Mouse (Mus musculus) MEL (cell line): Measurements from ENCODE around the gene Wnt6. TPM values are rescaled to one million over a fixed set of nuclear protein-coding genes. Genes with fewer than 3 reads are reported as not detected.

Experiments used
- DNase-seq: peaks from one replicate; pipeline ENCODE4 v3.0.0; 2011; ENCODE audit warnings: low read depth, low spot score
- H3K27ac ChIP-seq: 2 replicates; pipeline ENCODE4 v1.5.1; 2012; ENCODE audit warnings: low read depth, mild to moderate bottlenecking, control low read depth, low read length, moderate library complexity; ENCODE audit not compliant: control insufficient read depth
- H3K27me3 ChIP-seq, 2 experiments: fragments of 150-350 bp in 1 of 2; sonication (generic) in 1 of 2; 2 replicates each; pipeline ENCODE4 v1.6.1; 2012; ENCODE audit warnings: low read length in 2 of 2, mild to moderate bottlenecking in 2 of 2, improper control_type of control experiment in 1 of 2, moderate library complexity in 1 of 2; ENCODE audit not compliant: insufficient read depth in 2 of 2, control insufficient read depth in 1 of 2
- H3K36me3 ChIP-seq, 2 experiments: 2 replicates each; pipeline ENCODE4 v1.6.1; 2012 to 2014; ENCODE audit warnings: low read length in 2 of 2, improper control_type of control experiment in 1 of 2, inconsistent platforms in 1 of 2, mild to moderate bottlenecking in 1 of 2; ENCODE audit not compliant: insufficient read depth in 2 of 2, control insufficient read depth in 1 of 2
- H3K4me1 ChIP-seq, 2 experiments: fragments of 150-350 bp in 1 of 2; sonication (generic) in 1 of 2; 2 replicates each; pipeline ENCODE4 v1.6.1; 2012; ENCODE audit warnings: low read length in 2 of 2, improper control_type of control experiment in 1 of 2, mild to moderate bottlenecking in 1 of 2; ENCODE audit not compliant: insufficient read depth in 2 of 2, control insufficient read depth in 1 of 2
- H3K4me3 ChIP-seq, 2 experiments: fragments of 150-350 bp in 1 of 2; sonication (generic) in 1 of 2; 2 replicates each; pipeline ENCODE4 v1.5.1; 2012; ENCODE audit warnings: low read depth in 2 of 2, low read length in 2 of 2, mild to moderate bottlenecking in 2 of 2, moderate library complexity in 2 of 2, control low read depth in 1 of 2, improper control_type of control experiment in 1 of 2; ENCODE audit not compliant: control insufficient read depth in 1 of 2, insufficient read depth in 1 of 2
- H3K79me2 ChIP-seq: 2 replicates; pipeline ENCODE4 v1.6.1; 2012; ENCODE audit warnings: mild to moderate bottlenecking, low read length, moderate library complexity; ENCODE audit not compliant: control insufficient read depth, poor library complexity, insufficient read depth
- H3K9ac ChIP-seq: 2 replicates; pipeline ENCODE4 v1.6.1; 2012; ENCODE audit warnings: low read depth, mild to moderate bottlenecking, control low read depth, low read length, moderate library complexity; ENCODE audit not compliant: control insufficient read depth, poor library complexity, severe bottlenecking
- H3K9me3 ChIP-seq: fragments of 150-350 bp; sonication (generic); replicated peaks from 2 replicates; pipeline ENCODE4 v1.6.1; 2012; ENCODE audit warnings: mild to moderate bottlenecking, low read length, improper control_type of control experiment, moderate library complexity; ENCODE audit not compliant: insufficient read depth
- BHLHE40 ChIP-seq: IDR thresholded peaks from 2 replicates; pipeline ENCODE4 v1.6.1; 2012; ENCODE audit warnings: low read depth, mild to moderate bottlenecking, inconsistent platforms, low read length, improper control_type of control experiment, borderline replicate concordance
- CTCF ChIP-seq, 3 experiments: IDR thresholded peaks in 2 of 3; conservative IDR thresholded peaks in 1 of 3; 2 replicates each; pipeline ENCODE4 v1.5.1; 2011 to 2012; ENCODE audit warnings: low read length in 3 of 3, low read depth in 2 of 3, mild to moderate bottlenecking in 2 of 3, improper control_type of control experiment in 1 of 3, inconsistent platforms in 1 of 3, mixed read lengths in 1 of 3, moderate library complexity in 1 of 3; ENCODE audit not compliant: control insufficient read depth in 1 of 3, insufficient read depth in 1 of 3, poor library complexity in 1 of 3, severe bottlenecking in 1 of 3
- ELF1 ChIP-seq: IDR thresholded peaks from 2 replicates; pipeline ENCODE4 v1.6.1; 2014; ENCODE audit warnings: low read depth, mild to moderate bottlenecking, inconsistent platforms, low read length, improper control_type of control experiment, moderate library complexity
- GATA1 ChIP-seq: IDR thresholded peaks from 2 replicates; pipeline ENCODE4 v1.6.1; 2011; ENCODE audit warnings: low read depth, low read length, improper control_type of control experiment
- MAX ChIP-seq: IDR thresholded peaks from 2 replicates; pipeline ENCODE4 v1.6.1; 2011; ENCODE audit warnings: low read length, improper control_type of control experiment
- MYB ChIP-seq: IDR thresholded peaks from 2 replicates; pipeline ENCODE4 v1.6.1; 2011; ENCODE audit warnings: mild to moderate bottlenecking, low read depth, low read length, improper control_type of control experiment
- NELFE ChIP-seq: IDR thresholded peaks from 2 replicates; pipeline ENCODE4 v1.6.1; 2011; ENCODE audit warnings: low read depth, low read length, improper control_type of control experiment
- NRF1 ChIP-seq: IDR thresholded peaks from 2 replicates; pipeline ENCODE4 v1.6.1; 2014; ENCODE audit warnings: low read depth, mild to moderate bottlenecking, inconsistent platforms, low read length, improper control_type of control experiment, moderate library complexity; ENCODE audit not compliant: poor library complexity, insufficient read depth, severe bottlenecking
- RAD21 ChIP-seq: IDR thresholded peaks from 2 replicates; pipeline ENCODE4 v1.6.1; 2011; ENCODE audit warnings: mild to moderate bottlenecking, low read depth, low read length, improper control_type of control experiment
- SIN3A ChIP-seq: IDR thresholded peaks from 2 replicates; pipeline ENCODE4 v1.6.1; 2012; ENCODE audit warnings: low read length, improper control_type of control experiment, inconsistent platforms
- TBP ChIP-seq: IDR thresholded peaks from 2 replicates; pipeline ENCODE4 v1.8.0; 2011; ENCODE audit warnings: low read depth, low read length, improper control_type of control experiment
- UBTF ChIP-seq: IDR thresholded peaks from 2 replicates; pipeline ENCODE4 v1.6.1; 2012; ENCODE audit warnings: low read depth, mild to moderate bottlenecking, inconsistent platforms, low read length, improper control_type of control experiment, moderate library complexity, borderline replicate concordance; ENCODE audit not compliant: insufficient read depth
- USF1 ChIP-seq: IDR thresholded peaks from 2 replicates; pipeline ENCODE4 v1.6.1; 2014; ENCODE audit warnings: low read depth, mild to moderate bottlenecking, inconsistent platforms, low read length, improper control_type of control experiment, moderate library complexity
- ZMIZ1 ChIP-seq: IDR thresholded peaks from 2 replicates; pipeline ENCODE4 v1.6.1; 2012; ENCODE audit warnings: low read depth, mild to moderate bottlenecking, inconsistent platforms, low read length, improper control_type of control experiment, moderate library complexity
- ZNF384 ChIP-seq: IDR thresholded peaks from 2 replicates; pipeline ENCODE4 v1.6.1; 2012; ENCODE audit warnings: low read depth, mild to moderate bottlenecking, inconsistent platforms, low read length, improper control_type of control experiment
- polyA plus RNA-seq, 2 experiments: library from polyadenylated mRNA; stranded (reverse) in 1 of 2; unstranded in 1 of 2; fragments of >175 nt in 1 of 2; fragments of >200 nt in 1 of 2; gene quantifications; 2 replicates each; pipeline versions ENCODE4 v1.2.1 to v1.2.4; 2012; ENCODE audit warnings: low replicate concordance in 2 of 2, low read depth in 1 of 2; ENCODE audit not compliant: insufficient read length in 2 of 2, insufficient read depth in 1 of 2, missing spikeins in 1 of 2
- total RNA-seq: library from RNA; depleted of rRNA; stranded (reverse); fragments of 300-350 nt; gene quantifications from 2 replicates; pipeline ENCODE4 v1.2.3, GENCODE M21; 2012

The Wnt6 gene
- total and polyA plus RNA-seq, 3 experiments, result not detected

GRCm38 (mm10) chr1:74792831-74793660 is 21.4 kb downstream of the Wnt6 start:
- H3K4me3 ChIP-seq, result no peak overlapping the region
- no peak for DNase-seq
- H3K9me3 ChIP-seq, result no peaks in the 10 kb centered on the region
- H3K27me3 ChIP-seq, result no peaks in the 10 kb centered on the region
- H3K27ac ChIP-seq, result no peak overlapping the region
- H3K79me2 ChIP-seq, result no peaks in the 10 kb centered on the region
- H3K4me1 ChIP-seq, result no peaks in the 10 kb centered on the region
- TF ChIP-seq ZNF384 (no peak), BHLHE40 (no peak), TBP (no peak), UBTF (no peak), ZMIZ1 (no peak), USF1 (no peak), RAD21 (no peak), NRF1 (no peak), NELFE (no peak)
- no peak overlapping the region for H3K9ac ChIP-seq
- H3K36me3 ChIP-seq, result no peaks in the 10 kb centered on the region

GRCm38 (mm10) chr1:74794487-74795144 is 22.9 kb downstream of the Wnt6 start:
- Histone ChIP-seq H3K4me1 (no peaks in the 10 kb centered on the region), H3K79me2 (no peaks in the 10 kb centered on the region), H3K9me3 (no peaks in the 10 kb centered on the region), H3K27ac (no peak overlapping the region), H3K9ac (no peak overlapping the region), H3K36me3 (no peaks in the 10 kb centered on the region), H3K27me3 (peaks cover 2% of the 10 kb centered on the region in 2 experiments; a peak in 1 of 4 replicates), H3K4me3 (no peak overlapping the region)
- no peak for TF ChIP-seq MAX
- TF ChIP-seq ELF1, result no peak
- no peak for TF ChIP-seq USF1
- no peak for TF ChIP-seq GATA1
- no peak for TF ChIP-seq MYB
- TF ChIP-seq CTCF (IDR thresholded peaks at IDR 0.05 in 2 of 3, conservative IDR thresholded peaks at IDR 0.05 in 1 of 3; ENCODE audit: control insufficient read depth in 1 of 3, insufficient read depth in 1 of 3, low read depth in 2 of 3, low read length in 3 of 3, poor library complexity in 1 of 3, severe bottlenecking in 1 of 3), result no peak
- no peak for TF ChIP-seq SIN3A
- no peak for DNase-seq
